Mouse (Mus musculus): ENCODE measurements around the gene H1foo. TPM values are rescaled to one million over a fixed set of nuclear protein-coding genes. Genes with fewer than 3 reads are reported as not detected.

Gene H1foo
- total and polyA plus RNA-seq, 2 experiments from 2014 or later = 1.0 TPM; not detected in 1

GRCm38 (mm10) chr6:115997726-115998311, 53.1 kb downstream of the H1foo start:
- Histone ChIP-seq H3K9me3 (ENCODE audit: low read length) (no peaks in the 10 kb centered on the region), H3K4me3 (ENCODE audit: low read length) (no peak overlapping the region), H3K4me2 (ENCODE audit: low read depth, low read length) (no peak overlapping the region), H3K27ac (no peak overlapping the region), H3K9ac (replicated peaks; ENCODE audit: low read length) (no peak overlapping the region), H3K4me1 (ENCODE audit: insufficient read depth, low read length) (no peaks in the 10 kb centered on the region), H3K27me3 (ENCODE audit: insufficient read depth, low read length) (peaks cover 3% of the 10 kb centered on the region; the same call in 1 of the 2 replicates), H3K36me3 (ENCODE audit: insufficient read depth, low read length) (no peaks in the 10 kb centered on the region)
- TF ChIP-seq CTCF (IDR thresholded peaks at IDR 0.05; ENCODE audit: low read depth) = peak; percentile 9; the same call in 1 of the 2 replicates
- WGBS = 28% methylated on average over 3 of the region's 3 CpGs
- ATAC-seq (no peak), DNase-seq (ENCODE audit: low spot score) (no peak)

- no peak for DNase-seq (ENCODE audit: low spot score)
- Histone ChIP-seq H3K4me2 (ENCODE audit: low read depth, low read length) (no peak overlapping the region), H3K9me3 (ENCODE audit: low read length) (no peaks in the 10 kb centered on the region), H3K27me3 (ENCODE audit: insufficient read depth, low read length) (no peaks in the 10 kb centered on the region), H3K9ac (replicated peaks; ENCODE audit: low read length) (no peak overlapping the region), H3K4me3 (ENCODE audit: low read length) (no peak overlapping the region), H3K27ac (no peak overlapping the region), H3K4me1 (ENCODE audit: insufficient read depth, low read length) (no peaks in the 10 kb centered on the region), H3K36me3 (ENCODE audit: insufficient read depth, low read length) (no peaks in the 10 kb centered on the region)
- ATAC-seq = no peak
- 72% methylated on average over 7 of the region's 7 CpGs for WGBS
- no peak for TF ChIP-seq CTCF (IDR thresholded peaks at IDR 0.05; ENCODE audit: low read depth)
Observed at GRCm38 (mm10) chr6:115998758-115999157, 54.0 kb downstream of the H1foo start.

GRCm38 (mm10) chr6:115999227-115999626, 54.5 kb downstream of the H1foo start:
- H3K4me3 ChIP-seq (ENCODE audit: low read length) = no peak overlapping the region
- H3K4me2 ChIP-seq (ENCODE audit: low read depth, low read length) = no peak overlapping the region
- TF ChIP-seq CTCF (IDR thresholded peaks at IDR 0.05; ENCODE audit: low read depth) = no peak
- no peak for DNase-seq (ENCODE audit: low spot score)
- no peaks in the 10 kb centered on the region for H3K4me1 ChIP-seq (ENCODE audit: insufficient read depth, low read length)
- no peak overlapping the region for H3K27ac ChIP-seq
- no peak for ATAC-seq
- H3K27me3 ChIP-seq (ENCODE audit: insufficient read depth, low read length) = no peaks in the 10 kb centered on the region
- WGBS = 84% methylated on average over 2 of the region's 2 CpGs
- H3K9me3 ChIP-seq (ENCODE audit: low read length) = no peaks in the 10 kb centered on the region
- H3K36me3 ChIP-seq (ENCODE audit: insufficient read depth, low read length) = no peaks in the 10 kb centered on the region
- no peak overlapping the region for H3K9ac ChIP-seq (replicated peaks; ENCODE audit: low read length)

Other genes with a start within 250 kb of the H1foo start
- 0.68 and 2.5 TPM in 2 replicates for gene Tmem40, start 182.5 kb upstream of the H1foo start, total RNA-seq (2014; rRNA removed)
- gene Tmem40, start 182.5 kb upstream of the H1foo start, polyA plus RNA-seq (2015; fragmentation: Nextera tagmentation; extraction: Ambion mirVana) = 2.5 and 2.9 TPM in 2 replicates
- gene Cand2, start 170.4 kb upstream of the H1foo start, total RNA-seq (2014; rRNA removed) = 10.5 and 12.5 TPM in 2 replicates
- 4.5 and 5.5 TPM in 2 replicates for gene Cand2, start 170.4 kb upstream of the H1foo start, polyA plus RNA-seq (2015; fragmentation: Nextera tagmentation; extraction: Ambion mirVana)
- 790 and 802 TPM in 2 replicates for gene Rpl32, start 136.2 kb upstream of the H1foo start, total RNA-seq (2014; rRNA removed)
- gene Rpl32, start 136.2 kb upstream of the H1foo start, polyA plus RNA-seq (2015; fragmentation: Nextera tagmentation; extraction: Ambion mirVana) = 1,119 and 1,169 TPM in 2 replicates
- gene Efcab12, start 106.5 kb upstream of the H1foo start, total RNA-seq (2014; rRNA removed) = 1.8 and 2.4 TPM in 2 replicates
- gene Efcab12, start 106.5 kb upstream of the H1foo start, polyA plus RNA-seq (2015; fragmentation: Nextera tagmentation; extraction: Ambion mirVana) = 1.6 and 2.0 TPM in 2 replicates
- gene Mbd4, start 91.6 kb upstream of the H1foo start, total RNA-seq (2014; rRNA removed) = 2.9 and 3.8 TPM in 2 replicates
- 5.6 and 6.5 TPM in 2 replicates for gene Mbd4, start 91.6 kb upstream of the H1foo start, polyA plus RNA-seq (2015; fragmentation: Nextera tagmentation; extraction: Ambion mirVana)
- gene Ift122, start 91.5 kb upstream of the H1foo start, total RNA-seq (2014; rRNA removed) = 29.3 and 29.4 TPM in 2 replicates
- 19.2 and 19.7 TPM in 2 replicates for gene Ift122, start 91.5 kb upstream of the H1foo start, polyA plus RNA-seq (2015; fragmentation: Nextera tagmentation; extraction: Ambion mirVana)
- 0.37 and 1.1 TPM in 2 replicates for gene Rho, start 13.2 kb upstream of the H1foo start, total RNA-seq (2014; rRNA removed)
- gene Rho, start 13.2 kb upstream of the H1foo start, polyA plus RNA-seq (2015; fragmentation: Nextera tagmentation; extraction: Ambion mirVana) = 0.08 and 0.09 TPM in 2 replicates
- gene Plxnd1, start 50.1 kb downstream of the H1foo start, total RNA-seq (2014; rRNA removed) = 31.2 and 36.1 TPM in 2 replicates
- 6.1 and 8.2 TPM in 2 replicates for gene Plxnd1, start 50.1 kb downstream of the H1foo start, polyA plus RNA-seq (2015; fragmentation: Nextera tagmentation; extraction: Ambion mirVana)
- gene Tmcc1, start 248.5 kb downstream of the H1foo start, total RNA-seq (2014; rRNA removed) = 33.9 and 36.9 TPM in 2 replicates
- 13.0 and 14.0 TPM in 2 replicates for gene Tmcc1, start 248.5 kb downstream of the H1foo start, polyA plus RNA-seq (2015; fragmentation: Nextera tagmentation; extraction: Ambion mirVana)